Mouse (Mus musculus) midbrain, postnatal 0 days (tissue): Measurements from ENCODE around the gene Slc27a4. TPM values are rescaled to one million over a fixed set of nuclear protein-coding genes. Genes with fewer than 3 reads are reported as not detected.
"Not testable (repeated sequence)": the region's sequence is repeated elsewhere in the genome, so short reads cannot be mapped to it uniquely, and the experiment has no call there.

Experiments used
- ATAC-seq: fragments of 200-750 bp; cut with Nextera tagmentation; 2 replicates; pipeline ENCODE4 v1.8.0; 2017; ENCODE audit warnings: moderate number of reproducible peaks, mild to moderate bottlenecking, moderate TSS enrichment, moderate library complexity; ENCODE audit not compliant: low FRiP score
- DNase-seq: peaks from one replicate; pipeline ENCODE4 v3.0.0-alpha.2; 2015; ENCODE audit warnings: low spot score
- H3K27ac ChIP-seq: fragments of 300-500 bp; sonication (generic); 2 replicates; pipeline ENCODE4 v1.5.1; 2014; ENCODE audit warnings: low read depth, mild to moderate bottlenecking, low read length, mixed read lengths
- H3K27me3 ChIP-seq: fragments of 300-500 bp; sonication (generic); 2 replicates; pipeline ENCODE4 v1.6.1; 2014; ENCODE audit warnings: low read length, control low read depth, mixed read lengths; ENCODE audit not compliant: insufficient read depth
- H3K36me3 ChIP-seq: fragments of 300-500 bp; sonication (generic); 2 replicates; pipeline ENCODE4 v1.6.1; 2014; ENCODE audit warnings: low read length, control low read depth, mixed read lengths; ENCODE audit not compliant: insufficient read depth
- H3K4me1 ChIP-seq: fragments of 300-500 bp; sonication (generic); 2 replicates; pipeline ENCODE4 v1.6.1; 2014; ENCODE audit warnings: mild to moderate bottlenecking, control low read depth, antibody characterized with exemption, low read length, mixed read lengths; ENCODE audit not compliant: insufficient read depth
- H3K4me2 ChIP-seq: fragments of 300-500 bp; sonication (generic); 2 replicates; pipeline ENCODE4 v1.6.1; 2014; ENCODE audit warnings: low read depth, mild to moderate bottlenecking, low read length, mixed read lengths; ENCODE audit not compliant: poor library complexity, severe bottlenecking
- H3K4me3 ChIP-seq: fragments of 300-500 bp; sonication (generic); 2 replicates; pipeline ENCODE4 v1.5.1; 2014; ENCODE audit warnings: low read depth, mild to moderate bottlenecking, low read length, moderate library complexity
- H3K9ac ChIP-seq: fragments of 300-500 bp; sonication (generic); replicated peaks from 2 replicates; pipeline ENCODE4 v1.6.1; 2014; ENCODE audit warnings: mild to moderate bottlenecking, low read length, moderate library complexity, mixed read lengths; ENCODE audit not compliant: poor library complexity, severe bottlenecking
- H3K9me3 ChIP-seq: fragments of 300-500 bp; sonication (generic); 2 replicates; pipeline ENCODE4 v1.6.1; 2016; ENCODE audit warnings: low read length, control low read depth
- CTCF ChIP-seq: IDR thresholded peaks from 2 replicates; pipeline ENCODE4 v1.5.1; 2016; ENCODE audit warnings: antibody characterized with exemption, mild to moderate bottlenecking
- WGBS: fragments of 180-500 bp; shearing (Covaris S2); extraction: QIAGEN DNeasy Blood & Tissue Kit; methylation state at CpG from one replicate; pipeline ENCODE4 v1.1.7; 2014; 5-methylcytosine and 5-hydroxymethylcytosine counted together
- polyA plus RNA-seq: library from polyadenylated mRNA; unstranded; fragments of >200 nt; fragmentation: Nextera tagmentation; extraction: Ambion mirVana; gene quantifications from 2 replicates; pipeline ENCODE4 v1.2.1, GENCODE M21; 2015
- total RNA-seq: library from RNA; depleted of rRNA; stranded (reverse); fragments of >200 nt; gene quantifications from 2 replicates; pipeline ENCODE4 v1.2.3, GENCODE M21; 2014

Slc27a4 gene
- total and polyA plus RNA-seq, 2 experiments from 2014 or later, result 48.5 to 128 TPM

- no peak overlapping the region for H3K4me2 ChIP-seq
- no peak for TF ChIP-seq CTCF
- no peaks in the 10 kb centered on the region for H3K9me3 ChIP-seq
- no peaks in the 10 kb centered on the region for H3K4me1 ChIP-seq
- WGBS, result 90% methylated on average over 8 of the region's 8 CpGs
- DNase-seq (no peak), ATAC-seq (no peak)
- H3K9ac ChIP-seq, result no peak overlapping the region
- H3K36me3 ChIP-seq, result peaks cover 4% of the 10 kb centered on the region
- no peak overlapping the region for H3K4me3 ChIP-seq
- no peaks in the 10 kb centered on the region for H3K27me3 ChIP-seq
- H3K27ac ChIP-seq, result no peak overlapping the region
These were observed 30.6 kb upstream of the Slc27a4 start for GRCm38 (mm10) chr2:29771611-29772461.

GRCm38 (mm10) chr2:29773323-29773722 is 29.1 kb upstream of the Slc27a4 start:
- TF ChIP-seq CTCF, result no peak
- H3K4me2 ChIP-seq, result no peak overlapping the region
- H3K36me3 ChIP-seq, result peaks cover 18% of the 10 kb centered on the region
- DNase-seq (no peak), ATAC-seq (no peak)
- H3K9ac ChIP-seq, result no peak overlapping the region
- no peak overlapping the region for H3K4me3 ChIP-seq
- no peaks in the 10 kb centered on the region for H3K4me1 ChIP-seq
- no peak overlapping the region for H3K27ac ChIP-seq
- no peaks in the 10 kb centered on the region for H3K9me3 ChIP-seq
- 96% methylated on average over 4 of the region's 4 CpGs for WGBS
- no peaks in the 10 kb centered on the region for H3K27me3 ChIP-seq

- not testable (repeated sequence) for ATAC-seq, H3K4me3 ChIP-seq, DNase-seq, H3K27ac ChIP-seq, H3K9me3 ChIP-seq, H3K27me3 ChIP-seq, H3K4me1 ChIP-seq, H3K9ac ChIP-seq, H3K4me2 ChIP-seq
- 97% methylated on average over 2 of the region's 2 CpGs for WGBS
- H3K36me3 ChIP-seq, result peaks cover 72% of the 10 kb centered on the region
These were observed 21.2 kb upstream of the Slc27a4 start for GRCm38 (mm10) chr2:29781256-29781655.

DNA sequence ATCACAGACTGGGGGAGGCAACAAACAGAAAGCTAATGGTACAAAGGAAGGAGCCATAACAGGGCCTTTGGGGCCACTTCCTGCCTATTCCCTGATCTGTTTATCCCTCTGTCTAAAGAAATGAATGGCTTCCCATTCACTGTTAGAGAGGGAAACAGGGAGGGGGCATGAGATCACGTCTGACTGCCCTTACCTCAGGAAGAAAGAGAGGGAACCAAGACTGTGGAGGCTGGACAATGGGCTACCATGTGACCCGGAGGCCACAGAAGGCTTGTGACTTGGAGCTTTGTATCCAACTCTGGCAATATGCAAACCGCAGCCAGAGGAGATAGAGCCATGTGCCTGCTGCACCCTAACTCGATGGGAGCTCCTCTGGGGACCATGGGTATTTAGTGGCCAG is 18.1 kb upstream of the Slc27a4 start:
- Histone ChIP-seq H3K9me3 (no peaks in the 10 kb centered on the region), H3K4me2 (no peak overlapping the region), H3K27ac (no peak overlapping the region), H3K27me3 (no peaks in the 10 kb centered on the region), H3K36me3 (peaks cover 48% of the 10 kb centered on the region), H3K4me1 (0 out of 2 replicates have a peak, but pooled peaks cover 4% of the 10 kb centered on the region), H3K9ac (no peak overlapping the region), H3K4me3 (no peak overlapping the region)
- no peak for TF ChIP-seq CTCF
- no peak for ATAC-seq
- DNase-seq, result no peak
- WGBS, result 80% methylated on average over 4 of the region's 4 CpGs

DNA sequence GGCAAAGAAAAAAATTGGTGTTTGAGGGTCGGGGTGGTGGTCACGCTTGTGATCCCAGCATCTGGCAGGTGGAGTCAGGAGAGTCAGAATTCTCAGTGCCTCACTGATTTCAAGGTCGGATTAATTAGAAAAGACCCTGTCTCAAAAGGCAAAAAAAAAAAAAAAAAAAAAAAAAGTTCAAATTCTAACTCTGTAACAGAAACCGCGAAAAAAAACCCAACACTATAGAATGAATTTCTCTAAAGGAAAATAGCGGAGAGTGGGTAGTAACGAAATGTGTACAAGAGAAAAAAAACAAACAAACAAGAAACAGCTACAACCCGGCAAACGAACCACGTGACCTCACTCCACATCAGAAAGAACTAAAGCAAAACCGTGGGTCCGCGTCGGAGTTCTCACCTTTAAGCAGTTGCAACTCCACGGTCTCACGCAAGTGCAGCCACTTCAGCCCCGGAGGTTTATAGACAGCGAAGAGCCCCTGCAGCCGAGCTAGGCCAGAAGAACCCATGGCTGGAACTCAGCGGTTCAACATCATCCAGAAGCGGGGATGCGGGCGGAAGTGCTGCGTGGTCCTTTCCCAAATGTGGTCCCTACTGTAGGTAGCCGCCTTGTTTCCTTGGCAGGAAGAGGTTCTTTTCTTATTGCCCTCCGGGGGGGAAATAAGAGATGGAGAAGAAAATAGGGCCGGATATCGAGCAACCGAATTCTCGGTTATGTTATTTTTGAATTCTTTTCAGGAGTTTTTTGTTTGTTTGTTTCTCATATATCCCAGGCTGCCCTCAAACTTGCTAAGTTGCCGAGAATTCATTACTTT is 15.1 kb upstream of the Slc27a4 start, which contains the start of gene Coq4:
TSS of gene Coq4 (plus strand) at position 390 of the 814 bp plus-strand sequence.
- Histone ChIP-seq H3K27ac (peak within 1 kb of the TSS; percentile 81), H3K4me1 (0 out of 2 replicates have a peak, but pooled peaks cover 4% of the 10 kb centered on the region), H3K9me3 (no peaks in the 10 kb centered on the region), H3K27me3 (no peaks in the 10 kb centered on the region), H3K4me2 (peak within 1 kb of the TSS; percentile 81), H3K9ac (peak within 1 kb of the TSS; percentile 75), H3K4me3 (peak within 1 kb of the TSS; percentile 80), H3K36me3 (peaks cover 52% of the 10 kb centered on the region)
- 2% methylated on average over 31 of the region's 31 CpGs for WGBS
- DNase-seq, result peak; percentile 96
- peak; percentile 85 for ATAC-seq
- TF ChIP-seq CTCF, result no peak
